Mouse (Mus musculus) neural tube, embryonic 12.5 days (tissue): Measurements from ENCODE around the gene Pkhd1. TPM values are rescaled to one million over a fixed set of nuclear protein-coding genes. Genes with fewer than 3 reads are reported as not detected.

Experiments
- ATAC-seq: fragments of 200-750 bp; cut with Nextera tagmentation; 2 replicates; pipeline ENCODE4 v1.8.0; 2017; ENCODE audit warnings: low read depth, mild to moderate bottlenecking, moderate TSS enrichment, moderate library complexity; ENCODE audit not compliant: low FRiP score
- H3K27ac ChIP-seq: fragments of 300-500 bp; sonication (generic); 2 replicates; pipeline ENCODE4 v1.5.1; 2016
- H3K27me3 ChIP-seq: fragments of 300-500 bp; sonication (generic); replicated peaks from 2 replicates; pipeline ENCODE4 v1.6.1; 2016; ENCODE audit warnings: mild to moderate bottlenecking
- H3K36me3 ChIP-seq: fragments of 300-500 bp; sonication (generic); 2 replicates; pipeline ENCODE4 v1.6.1; 2016; ENCODE audit warnings: mild to moderate bottlenecking
- H3K4me1 ChIP-seq: fragments of 300-500 bp; sonication (generic); 2 replicates; pipeline ENCODE4 v1.6.1; 2016
- H3K4me2 ChIP-seq: fragments of 300-500 bp; sonication (generic); replicated peaks from 2 replicates; pipeline ENCODE4 v1.6.1; 2016; ENCODE audit warnings: mild to moderate bottlenecking
- H3K4me3 ChIP-seq: fragments of 300-500 bp; sonication (generic); 2 replicates; pipeline ENCODE4 v1.5.1; 2016
- H3K9ac ChIP-seq: fragments of 300-500 bp; sonication (generic); 2 replicates; pipeline ENCODE4 v1.6.1; 2016; ENCODE audit warnings: mild to moderate bottlenecking
- H3K9me3 ChIP-seq: fragments of 300-500 bp; sonication (generic); 2 replicates; pipeline ENCODE4 v1.6.1; 2016; ENCODE audit warnings: mild to moderate bottlenecking
- WGBS: fragments of 180-500 bp; shearing (Covaris S2); methylation state at CpG from one replicate; pipeline ENCODE4 v1.1.7; 2016; 5-methylcytosine and 5-hydroxymethylcytosine counted together
- polyA plus RNA-seq: library from polyadenylated mRNA; unstranded; fragments of >200 nt; fragmentation: Nextera tagmentation; extraction: Ambion mirVana; gene quantifications from 2 replicates; pipeline ENCODE4 v1.2.1, GENCODE M21; 2016

Pkhd1 gene
- polyA plus RNA-seq, 1 experiment from 2014 or later: 0.03 TPM

DNA sequence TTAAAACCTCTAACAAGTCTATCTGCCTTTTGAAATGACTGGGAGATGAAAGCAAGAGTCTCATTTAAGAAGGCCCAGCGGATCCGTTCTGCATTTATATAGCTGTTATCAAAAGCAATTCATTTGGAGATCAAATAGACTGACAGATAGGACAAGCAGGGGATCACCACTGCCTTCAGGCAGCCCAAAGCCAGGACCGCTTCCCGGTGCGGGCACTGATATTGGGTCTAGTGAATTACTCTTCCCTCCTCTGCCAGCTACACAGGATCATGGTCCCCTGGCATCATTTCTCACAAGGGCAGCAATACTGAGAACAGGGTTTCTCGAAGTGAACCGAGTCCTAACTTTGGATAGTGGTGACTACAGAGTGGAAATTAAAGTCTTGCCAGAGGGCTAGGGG is 582.6 kb downstream of the Pkhd1 start:
- ATAC-seq: no peak
- H3K27ac ChIP-seq: no peak overlapping the region
- H3K9me3 ChIP-seq: no peaks in the 10 kb centered on the region
- H3K36me3 ChIP-seq: no peaks in the 10 kb centered on the region
- no peak overlapping the region for H3K4me2 ChIP-seq
- WGBS: 76% methylated on average over 7 of the region's 7 CpGs
- no peaks in the 10 kb centered on the region for H3K4me1 ChIP-seq
- H3K27me3 ChIP-seq: no peaks in the 10 kb centered on the region
- H3K4me3 ChIP-seq: no peak overlapping the region
- H3K9ac ChIP-seq: no peak overlapping the region

DNA sequence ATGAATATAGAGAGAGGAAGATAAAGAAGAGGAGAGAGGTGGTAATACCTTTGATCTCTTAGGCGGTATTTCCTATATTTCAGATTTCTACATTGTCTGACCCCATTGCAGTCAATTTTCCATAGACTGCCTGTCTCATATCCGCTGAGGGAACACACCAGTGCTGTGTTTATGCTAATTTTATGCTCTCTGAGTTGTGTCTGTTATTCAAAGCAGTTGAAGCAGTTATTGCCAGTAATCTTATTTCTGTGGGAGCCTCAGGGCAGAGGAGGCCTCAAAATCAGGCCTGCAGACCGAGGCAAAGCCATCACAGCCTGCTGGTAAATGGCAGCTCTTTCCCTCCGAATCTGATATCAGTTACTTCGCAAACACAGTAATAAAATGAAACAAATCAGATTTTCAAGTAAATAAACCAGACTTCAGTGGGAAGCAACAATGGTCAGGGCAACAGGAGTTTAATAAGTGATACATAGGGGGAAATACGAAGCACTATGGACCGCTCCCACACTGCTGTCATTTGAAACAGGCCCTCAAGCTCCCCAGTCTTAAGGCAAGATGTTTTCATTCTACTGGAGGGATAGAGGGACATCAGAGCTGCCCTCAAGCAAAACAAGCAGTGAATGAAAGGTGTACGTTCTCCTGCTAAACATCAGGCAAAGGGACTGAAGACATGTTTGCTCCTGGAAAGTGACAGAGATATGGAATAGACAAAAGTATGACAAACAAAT is 599.5 kb downstream of the Pkhd1 start:
- no peaks in the 10 kb centered on the region for H3K4me1 ChIP-seq
- no peaks in the 10 kb centered on the region for H3K36me3 ChIP-seq
- H3K9me3 ChIP-seq: no peaks in the 10 kb centered on the region
- no peak overlapping the region for H3K4me3 ChIP-seq
- no peak overlapping the region for H3K27ac ChIP-seq
- no peak overlapping the region for H3K9ac ChIP-seq
- WGBS: 73% methylated on average over 8 of the region's 8 CpGs
- no peak overlapping the region for H3K4me2 ChIP-seq
- ATAC-seq: peak; percentile 65
- H3K27me3 ChIP-seq: no peaks in the 10 kb centered on the region

GRCm38 (mm10) chr1:20017619-20018018 is 600.2 kb downstream of the Pkhd1 start:
- no peak overlapping the region for H3K4me3 ChIP-seq
- no peaks in the 10 kb centered on the region for H3K9me3 ChIP-seq
- 86% methylated on average over 4 of the region's 4 CpGs for WGBS
- no peaks in the 10 kb centered on the region for H3K27me3 ChIP-seq
- H3K4me2 ChIP-seq: no peak overlapping the region
- no peak overlapping the region for H3K27ac ChIP-seq
- no peaks in the 10 kb centered on the region for H3K4me1 ChIP-seq
- H3K9ac ChIP-seq: no peak overlapping the region
- no peak for ATAC-seq
- H3K36me3 ChIP-seq: no peaks in the 10 kb centered on the region

Other genes with a start within 250 kb of the Pkhd1 start
- gene Il17a, start 112.8 kb upstream of the Pkhd1 start, polyA plus RNA-seq: not detected in 2 replicates
- 0.16 TPM in 1 of 2 replicates, not detected in the other for gene Il17f, start 172.6 kb upstream of the Pkhd1 start, polyA plus RNA-seq
- gene Mcm3, start 202.2 kb upstream of the Pkhd1 start, polyA plus RNA-seq: 76.9 and 90.9 TPM in 2 replicates